Mouse (Mus musculus): Measurements from ENCODE around the gene Fam19a2.
A peak's percentile ranks its signal among the peaks of the same experiment; 100 is the strongest.

Fam19a2 gene

GRCm38 (mm10) chr10:123385641-123386040 lies 121.8 kb downstream of the Fam19a2 start:
- DNase-seq (ENCODE audit: low spot score) = no peak

- no peak for DNase-seq (ENCODE audit: low spot score)
Observed at GRCm38 (mm10) chr10:123395429-123395828, 131.6 kb downstream of the Fam19a2 start.

GRCm38 (mm10) chr10:123398136-123398535 lies 134.3 kb downstream of the Fam19a2 start:
- no peak for DNase-seq (ENCODE audit: low spot score)

- no peak for DNase-seq (ENCODE audit: low spot score)
Observed at GRCm38 (mm10) chr10:123401188-123401587, 137.4 kb downstream of the Fam19a2 start.

- no peak for DNase-seq (ENCODE audit: low spot score)
Observed at GRCm38 (mm10) chr10:123402460-123402859, 138.7 kb downstream of the Fam19a2 start.

- DNase-seq (ENCODE audit: low spot score) = no peak
Observed at GRCm38 (mm10) chr10:123414953-123415352, 151.2 kb downstream of the Fam19a2 start.

GRCm38 (mm10) chr10:123416024-123416423 lies 152.2 kb downstream of the Fam19a2 start:
- peak; percentile 28 for DNase-seq (ENCODE audit: low spot score)

GRCm38 (mm10) chr10:123418616-123419173 lies 154.9 kb downstream of the Fam19a2 start:
- DNase-seq (ENCODE audit: low spot score) = peak; percentile 17

GRCm38 (mm10) chr10:123420249-123420648 lies 156.5 kb downstream of the Fam19a2 start:
- DNase-seq (ENCODE audit: low spot score) = no peak

- DNase-seq (ENCODE audit: low spot score) = no peak
Observed at GRCm38 (mm10) chr10:123424482-123424881, 160.7 kb downstream of the Fam19a2 start.

- no peak for DNase-seq (ENCODE audit: low spot score)
Observed at GRCm38 (mm10) chr10:123426527-123427363, 162.9 kb downstream of the Fam19a2 start.

- peak; percentile 44 for DNase-seq (ENCODE audit: low spot score)
Observed at GRCm38 (mm10) chr10:123431569-123431968, 167.8 kb downstream of the Fam19a2 start.

- DNase-seq (ENCODE audit: low spot score) = no peak
Observed at GRCm38 (mm10) chr10:123437576-123437975, 173.8 kb downstream of the Fam19a2 start.

GRCm38 (mm10) chr10:123456800-123457199 lies 193.0 kb downstream of the Fam19a2 start:
- DNase-seq (ENCODE audit: low spot score) = peak; percentile 39

GRCm38 (mm10) chr10:123460466-123460865 lies 196.7 kb downstream of the Fam19a2 start:
- DNase-seq (ENCODE audit: low spot score) = peak; percentile 16

- DNase-seq (ENCODE audit: low spot score) = no peak
Observed at GRCm38 (mm10) chr10:123462305-123462704, 198.5 kb downstream of the Fam19a2 start.

GRCm38 (mm10) chr10:123514749-123515148 lies 251.0 kb downstream of the Fam19a2 start:
- DNase-seq (ENCODE audit: low spot score) = no peak

GRCm38 (mm10) chr10:123520613-123521012 lies 256.8 kb downstream of the Fam19a2 start:
- DNase-seq (ENCODE audit: low spot score) = no peak

GRCm38 (mm10) chr10:123521203-123521602 lies 257.4 kb downstream of the Fam19a2 start:
- no peak for DNase-seq (ENCODE audit: low spot score)

GRCm38 (mm10) chr10:123525424-123525823 lies 261.6 kb downstream of the Fam19a2 start:
- no peak for DNase-seq (ENCODE audit: low spot score)

GRCm38 (mm10) chr10:123526059-123526458 lies 262.3 kb downstream of the Fam19a2 start:
- DNase-seq (ENCODE audit: low spot score) = no peak

- no peak for DNase-seq (ENCODE audit: low spot score)
Observed at GRCm38 (mm10) chr10:123536143-123536542, 272.3 kb downstream of the Fam19a2 start.

GRCm38 (mm10) chr10:123548391-123548790 lies 284.6 kb downstream of the Fam19a2 start:
- no peak for DNase-seq (ENCODE audit: low spot score)

All from retina, embryonic 14.5 days (tissue).